Mouse (Mus musculus): ENCODE measurements around the gene Rpap3. TPM values are rescaled to one million over a fixed set of nuclear protein-coding genes. Genes with fewer than 3 reads are reported as not detected.
A peak's percentile ranks its signal among the peaks of the same experiment; 100 is the strongest.

The Rpap3 gene
- 37.2 and 47.2 TPM in 2 replicates for polyA plus RNA-seq (2014; fragmentation: Nextera tagmentation; extraction: Ambion mirVana)

- ATAC-seq (ENCODE audit: low FRiP score, low TSS enrichment): peak; percentile 92
- peak within 1 kb of the TSS; percentile 96 for H3K4me3 ChIP-seq (ENCODE audit: low read length)
- under 1% methylated on average over 64 of the region's 71 CpGs for WGBS
- no peaks in the 10 kb centered on the region for H3K27me3 ChIP-seq (ENCODE audit: control insufficient read depth, insufficient read depth, low read length)
- H3K36me3 ChIP-seq (ENCODE audit: control insufficient read depth, insufficient read depth, low read length): peaks cover 22% of the 10 kb centered on the region
- peak within 1 kb of the TSS; percentile 51; the same call in 1 of the 2 replicates for H3K27ac ChIP-seq (ENCODE audit: low read depth, low read length)
- H3K9me3 ChIP-seq (ENCODE audit: control insufficient read depth, low read length): no peaks in the 10 kb centered on the region
- H3K4me1 ChIP-seq (ENCODE audit: control insufficient read depth, insufficient read depth, low read length): peaks cover 11% of the 10 kb centered on the region; the same call in 1 of the 2 replicates
- H3K9ac ChIP-seq (ENCODE audit: low read depth, low read length): peak within 1 kb of the TSS; percentile 96
- H3K4me2 ChIP-seq (replicated peaks; ENCODE audit: low read depth, low read length): peak within 1 kb of the TSS; percentile 82
Measured at GRCm38 (mm10) chr15:97705211-97706050, at the start of gene Rpap3. TSS of gene Rpap3 (minus strand) at chr15:97705825.

GRCm38 (mm10) chr15:97755361-97755760 lies 49.7 kb upstream of the Rpap3 start:
- Histone ChIP-seq H3K4me2 (replicated peaks; ENCODE audit: low read depth, low read length) (no peak overlapping the region), H3K27ac (ENCODE audit: low read depth, low read length) (no peak overlapping the region), H3K4me3 (ENCODE audit: low read length) (no peak overlapping the region), H3K9ac (ENCODE audit: low read depth, low read length) (no peak overlapping the region), H3K36me3 (ENCODE audit: control insufficient read depth, insufficient read depth, low read length) (peaks cover 24% of the 10 kb centered on the region), H3K4me1 (ENCODE audit: control insufficient read depth, insufficient read depth, low read length) (peaks cover 15% of the 10 kb centered on the region), H3K27me3 (ENCODE audit: control insufficient read depth, insufficient read depth, low read length) (no peaks in the 10 kb centered on the region), H3K9me3 (ENCODE audit: control insufficient read depth, low read length) (no peaks in the 10 kb centered on the region)
- ATAC-seq (ENCODE audit: low FRiP score, low TSS enrichment): no peak
- WGBS: 49% methylated on average over 8 of the region's 8 CpGs

DNA sequence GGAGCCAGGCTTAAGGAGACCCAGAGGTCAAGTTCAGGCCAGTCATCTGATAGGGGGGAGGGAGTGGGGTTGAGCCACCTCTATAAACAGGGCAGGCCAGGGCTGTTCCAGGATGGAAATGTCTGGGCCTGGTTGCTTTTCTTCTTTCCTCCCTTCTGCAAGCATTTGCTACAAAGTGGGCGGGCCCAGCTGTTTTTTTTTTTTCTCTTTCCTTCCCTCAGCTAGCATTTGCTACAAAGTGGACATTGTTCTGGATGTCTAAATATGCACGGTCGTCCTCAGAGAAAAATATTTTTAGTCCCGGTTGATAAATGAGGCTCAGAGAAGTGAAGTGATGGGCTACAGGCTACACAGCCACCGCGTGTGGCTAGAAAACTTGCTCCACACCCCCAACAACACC lies 48.9 kb upstream of the Rpap3 start:
- Histone ChIP-seq H3K27me3 (ENCODE audit: control insufficient read depth, insufficient read depth, low read length) (no peaks in the 10 kb centered on the region), H3K9ac (ENCODE audit: low read depth, low read length) (no peak overlapping the region), H3K4me3 (ENCODE audit: low read length) (no peak overlapping the region), H3K27ac (ENCODE audit: low read depth, low read length) (no peak overlapping the region), H3K36me3 (ENCODE audit: control insufficient read depth, insufficient read depth, low read length) (peaks cover 23% of the 10 kb centered on the region), H3K4me2 (replicated peaks; ENCODE audit: low read depth, low read length) (no peak overlapping the region), H3K4me1 (ENCODE audit: control insufficient read depth, insufficient read depth, low read length) (peaks cover 20% of the 10 kb centered on the region), H3K9me3 (ENCODE audit: control insufficient read depth, low read length) (no peaks in the 10 kb centered on the region)
- 56% methylated on average over 6 of the region's 6 CpGs for WGBS
- no peak for ATAC-seq (ENCODE audit: low FRiP score, low TSS enrichment)

DNA sequence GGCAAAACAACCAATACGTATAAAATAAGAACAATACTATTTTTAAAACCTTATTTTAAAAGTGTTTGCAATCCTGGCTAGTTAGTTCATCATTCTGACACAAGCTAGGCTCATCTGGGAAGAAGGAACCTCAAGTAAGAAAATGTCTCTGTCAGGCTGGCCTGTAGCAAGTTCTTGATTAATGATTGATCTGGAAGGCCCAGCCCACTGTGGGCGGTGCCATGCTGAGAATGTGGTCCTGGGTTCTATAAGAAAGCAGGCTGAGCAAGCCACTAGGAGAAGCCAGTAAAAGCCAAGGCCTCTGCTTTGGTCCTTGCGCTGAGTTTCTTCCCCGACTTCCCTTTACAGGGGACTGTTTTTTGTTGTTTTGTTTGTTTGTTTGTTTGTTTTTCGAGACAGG lies 46.9 kb upstream of the Rpap3 start:
- Histone ChIP-seq H3K9me3 (ENCODE audit: control insufficient read depth, low read length) (no peaks in the 10 kb centered on the region), H3K27ac (ENCODE audit: low read depth, low read length) (no peak overlapping the region), H3K27me3 (ENCODE audit: control insufficient read depth, insufficient read depth, low read length) (no peaks in the 10 kb centered on the region), H3K9ac (ENCODE audit: low read depth, low read length) (no peak overlapping the region), H3K36me3 (ENCODE audit: control insufficient read depth, insufficient read depth, low read length) (peaks cover 15% of the 10 kb centered on the region), H3K4me1 (ENCODE audit: control insufficient read depth, insufficient read depth, low read length) (peaks cover 20% of the 10 kb centered on the region), H3K4me3 (ENCODE audit: low read length) (no peak overlapping the region), H3K4me2 (replicated peaks; ENCODE audit: low read depth, low read length) (no peak overlapping the region)
- WGBS: 89% methylated on average over 5 of the region's 5 CpGs
- no peak for ATAC-seq (ENCODE audit: low FRiP score, low TSS enrichment)

- H3K9me3 ChIP-seq (ENCODE audit: control insufficient read depth, low read length): no peaks in the 10 kb centered on the region
- no peak overlapping the region for H3K4me2 ChIP-seq (replicated peaks; ENCODE audit: low read depth, low read length)
- ATAC-seq (ENCODE audit: low FRiP score, low TSS enrichment): no peak
- H3K9ac ChIP-seq (ENCODE audit: low read depth, low read length): no peak overlapping the region
- no peak overlapping the region for H3K4me3 ChIP-seq (ENCODE audit: low read length)
- 82% methylated on average over 2 of the region's 2 CpGs for WGBS
- no peak overlapping the region for H3K27ac ChIP-seq (ENCODE audit: low read depth, low read length)
- H3K27me3 ChIP-seq (ENCODE audit: control insufficient read depth, insufficient read depth, low read length): no peaks in the 10 kb centered on the region
- peaks cover 20% of the 10 kb centered on the region for H3K4me1 ChIP-seq (ENCODE audit: control insufficient read depth, insufficient read depth, low read length)
- peaks cover 16% of the 10 kb centered on the region for H3K36me3 ChIP-seq (ENCODE audit: control insufficient read depth, insufficient read depth, low read length)
Measured at GRCm38 (mm10) chr15:97751676-97752075, 46.1 kb upstream of the Rpap3 start.

DNA sequence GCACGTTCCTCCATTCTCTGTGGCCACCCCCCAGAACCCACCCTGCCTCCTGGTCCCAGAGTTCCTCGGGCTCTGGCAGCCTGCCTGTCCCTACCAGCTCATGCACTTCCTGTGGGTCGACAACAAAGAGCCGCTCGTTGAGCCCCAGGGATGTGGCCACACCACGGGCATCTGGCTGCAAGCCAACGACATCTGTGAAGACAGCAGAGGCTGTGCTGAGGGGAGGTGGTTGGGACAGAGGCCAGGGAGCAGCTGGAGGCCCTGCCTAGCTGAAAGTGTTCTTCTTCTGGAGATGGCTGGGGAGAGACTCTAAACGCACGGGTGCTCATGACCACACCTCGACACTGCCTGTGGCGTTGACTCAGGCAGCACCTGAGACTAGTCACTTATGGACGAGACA lies 45.1 kb upstream of the Rpap3 start:
- Histone ChIP-seq H3K27ac (ENCODE audit: low read depth, low read length) (no peak overlapping the region), H3K36me3 (ENCODE audit: control insufficient read depth, insufficient read depth, low read length) (peaks cover 16% of the 10 kb centered on the region), H3K4me3 (ENCODE audit: low read length) (no peak overlapping the region), H3K4me1 (ENCODE audit: control insufficient read depth, insufficient read depth, low read length) (peaks cover 20% of the 10 kb centered on the region), H3K27me3 (ENCODE audit: control insufficient read depth, insufficient read depth, low read length) (no peaks in the 10 kb centered on the region), H3K4me2 (replicated peaks; ENCODE audit: low read depth, low read length) (no peak overlapping the region; the same call in 1 of the 2 replicates), H3K9me3 (ENCODE audit: control insufficient read depth, low read length) (no peaks in the 10 kb centered on the region), H3K9ac (ENCODE audit: low read depth, low read length) (no peak overlapping the region)
- peak; percentile 61 for ATAC-seq (ENCODE audit: low FRiP score, low TSS enrichment)
- WGBS: 36% methylated on average over 12 of the region's 12 CpGs

DNA sequence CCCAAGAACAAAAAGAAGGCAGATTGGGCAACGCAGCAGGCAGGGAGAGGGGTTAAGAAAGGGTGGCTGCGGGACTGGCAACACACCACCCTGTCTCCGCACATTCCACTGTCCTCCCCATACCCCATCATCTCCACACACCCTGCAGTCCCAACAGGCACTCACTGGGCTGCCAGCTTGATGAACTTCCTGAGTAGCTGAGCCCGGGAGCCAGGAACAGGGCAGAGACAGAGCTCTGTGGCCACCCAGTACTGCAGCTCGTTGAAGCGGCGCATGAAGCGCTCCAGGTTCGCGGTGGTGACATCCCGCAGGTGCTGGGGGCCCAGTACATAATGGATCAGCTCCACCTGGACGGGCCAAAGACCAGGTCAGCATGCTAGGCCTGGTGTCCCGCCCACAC lies 44.2 kb upstream of the Rpap3 start:
- no peak overlapping the region for H3K9ac ChIP-seq (ENCODE audit: low read depth, low read length)
- no peak overlapping the region for H3K4me2 ChIP-seq (replicated peaks; ENCODE audit: low read depth, low read length)
- no peak overlapping the region for H3K27ac ChIP-seq (ENCODE audit: low read depth, low read length)
- no peak for ATAC-seq (ENCODE audit: low FRiP score, low TSS enrichment)
- H3K27me3 ChIP-seq (ENCODE audit: control insufficient read depth, insufficient read depth, low read length): no peaks in the 10 kb centered on the region
- H3K4me1 ChIP-seq (ENCODE audit: control insufficient read depth, insufficient read depth, low read length): peaks cover 15% of the 10 kb centered on the region
- H3K4me3 ChIP-seq (ENCODE audit: low read length): no peak overlapping the region
- H3K36me3 ChIP-seq (ENCODE audit: control insufficient read depth, insufficient read depth, low read length): peaks cover 16% of the 10 kb centered on the region
- WGBS: 83% methylated on average over 13 of the region's 13 CpGs
- H3K9me3 ChIP-seq (ENCODE audit: control insufficient read depth, low read length): no peaks in the 10 kb centered on the region

GRCm38 (mm10) chr15:97749397-97749796 lies 43.8 kb upstream of the Rpap3 start:
- no peak for ATAC-seq (ENCODE audit: low FRiP score, low TSS enrichment)
- WGBS: 92% methylated on average over 9 of the region's 9 CpGs
- peaks cover 16% of the 10 kb centered on the region for H3K36me3 ChIP-seq (ENCODE audit: control insufficient read depth, insufficient read depth, low read length)

GRCm38 (mm10) chr15:97748964-97749363 lies 43.3 kb upstream of the Rpap3 start:
- H3K4me1 ChIP-seq (ENCODE audit: control insufficient read depth, insufficient read depth, low read length): peaks cover 10% of the 10 kb centered on the region; the same call in 1 of the 2 replicates
- H3K4me3 ChIP-seq (ENCODE audit: low read length): no peak overlapping the region
- no peak overlapping the region for H3K9ac ChIP-seq (ENCODE audit: low read depth, low read length)
- WGBS: 92% methylated on average over 4 of the region's 4 CpGs
- no peak for ATAC-seq (ENCODE audit: low FRiP score, low TSS enrichment)
- H3K36me3 ChIP-seq (ENCODE audit: control insufficient read depth, insufficient read depth, low read length): peaks cover 18% of the 10 kb centered on the region
- no peak overlapping the region for H3K27ac ChIP-seq (ENCODE audit: low read depth, low read length)
- H3K9me3 ChIP-seq (ENCODE audit: control insufficient read depth, low read length): no peaks in the 10 kb centered on the region
- no peak overlapping the region for H3K4me2 ChIP-seq (replicated peaks; ENCODE audit: low read depth, low read length)
- H3K27me3 ChIP-seq (ENCODE audit: control insufficient read depth, insufficient read depth, low read length): no peaks in the 10 kb centered on the region

More at GRCm38 (mm10) chr15:97749397-97749796, 43.8 kb upstream of the Rpap3 start:
- no peaks in the 10 kb centered on the region for H3K27me3 ChIP-seq (ENCODE audit: control insufficient read depth, insufficient read depth, low read length)
- no peak overlapping the region for H3K27ac ChIP-seq (ENCODE audit: low read depth, low read length)
- no peak overlapping the region for H3K4me2 ChIP-seq (replicated peaks; ENCODE audit: low read depth, low read length)
- H3K4me1 ChIP-seq (ENCODE audit: control insufficient read depth, insufficient read depth, low read length): peaks cover 14% of the 10 kb centered on the region
- no peak overlapping the region for H3K9ac ChIP-seq (ENCODE audit: low read depth, low read length)
- H3K4me3 ChIP-seq (ENCODE audit: low read length): no peak overlapping the region
- H3K9me3 ChIP-seq (ENCODE audit: control insufficient read depth, low read length): no peaks in the 10 kb centered on the region
